Mouse (Mus musculus) heart, embryonic 16.5 days (tissue): ENCODE measurements around the gene Spin1. TPM values are rescaled to one million over a fixed set of nuclear protein-coding genes. Genes with fewer than 3 reads are reported as not detected.

Experiments used
- ATAC-seq: fragments of 200-750 bp; cut with Nextera tagmentation; replicated peaks from 2 replicates; pipeline ENCODE4 v1.8.0; 2017; ENCODE audit warnings: moderate number of reproducible peaks; ENCODE audit not compliant: insufficient read depth, low FRiP score; ENCODE audit errors: extremely low read depth
- H3K27ac ChIP-seq: fragments of 300-500 bp; sonication (generic); 2 replicates; pipeline ENCODE4 v1.5.1; 2014; ENCODE audit warnings: mild to moderate bottlenecking, low read length, control low read depth, moderate library complexity
- H3K27me3 ChIP-seq: fragments of 300-500 bp; sonication (generic); 2 replicates; pipeline ENCODE4 v1.6.1; 2014; ENCODE audit warnings: low read length, mixed read lengths; ENCODE audit not compliant: control insufficient read depth, insufficient read depth
- H3K36me3 ChIP-seq: fragments of 300-500 bp; sonication (generic); 2 replicates; pipeline ENCODE4 v1.6.1; 2014; ENCODE audit not compliant: control insufficient read depth, insufficient read depth
- H3K4me1 ChIP-seq: fragments of 300-500 bp; sonication (generic); 2 replicates; pipeline ENCODE4 v1.6.1; 2014; ENCODE audit warnings: low read length, mixed read lengths; ENCODE audit not compliant: control insufficient read depth, insufficient read depth
- H3K4me2 ChIP-seq: fragments of 300-500 bp; sonication (generic); 2 replicates; pipeline ENCODE4 v1.6.1; 2014; ENCODE audit warnings: low read depth, mild to moderate bottlenecking, control low read depth, low read length
- H3K4me3 ChIP-seq: fragments of 300-500 bp; sonication (generic); 2 replicates; pipeline ENCODE4 v1.5.1; 2014; ENCODE audit warnings: mild to moderate bottlenecking, control low read depth, low read length
- H3K9ac ChIP-seq: fragments of 300-500 bp; sonication (generic); 2 replicates; pipeline ENCODE4 v1.6.1; 2014; ENCODE audit warnings: low read length, control low read depth
- H3K9me3 ChIP-seq: fragments of 300-500 bp; sonication (generic); replicated peaks from 2 replicates; pipeline ENCODE4 v1.6.1; 2016; ENCODE audit warnings: low read length; ENCODE audit not compliant: control insufficient read depth
- WGBS: fragments of 180-500 bp; shearing (Covaris S2); extraction: QIAGEN DNeasy Blood & Tissue Kit; methylation state at CpG from one replicate; pipeline ENCODE4 v1.1.7; 2014; 5-methylcytosine and 5-hydroxymethylcytosine counted together
- polyA plus RNA-seq: library from polyadenylated mRNA; unstranded; fragments of >200 nt; fragmentation: Nextera tagmentation; extraction: Ambion mirVana; gene quantifications from 2 replicates; pipeline ENCODE4 v1.2.1, GENCODE M21; 2015

Spin1 gene
- polyA plus RNA-seq, 1 experiment from 2014 or later, result 50.1 TPM

GRCm38 (mm10) chr13:51191416-51192140 lies 90.9 kb downstream of the Spin1 start:
- no peak overlapping the region for H3K9ac ChIP-seq
- 66% methylated on average over 6 of the region's 6 CpGs for WGBS
- no peaks in the 10 kb centered on the region for H3K9me3 ChIP-seq
- no peaks in the 10 kb centered on the region for H3K4me1 ChIP-seq
- no peak overlapping the region for H3K27ac ChIP-seq
- no peak for ATAC-seq
- no peaks in the 10 kb centered on the region for H3K36me3 ChIP-seq
- no peak overlapping the region for H3K4me2 ChIP-seq
- H3K27me3 ChIP-seq, result no peaks in the 10 kb centered on the region
- H3K4me3 ChIP-seq, result no peak overlapping the region

- Histone ChIP-seq H3K27me3 (no peaks in the 10 kb centered on the region), H3K4me2 (no peak overlapping the region), H3K27ac (no peak overlapping the region), H3K4me1 (0 out of 2 replicates have a peak, but pooled peaks cover 4% of the 10 kb centered on the region), H3K9ac (no peak overlapping the region), H3K36me3 (no peaks in the 10 kb centered on the region), H3K9me3 (no peaks in the 10 kb centered on the region), H3K4me3 (no peak overlapping the region)
- 83% methylated on average over 15 of the region's 15 CpGs for WGBS
- peak; percentile 32; the same call in 1 of the 2 replicates for ATAC-seq
Observed at GRCm38 (mm10) chr13:51193893-51194292, 93.2 kb downstream of the Spin1 start.

- Histone ChIP-seq H3K27me3 (no peaks in the 10 kb centered on the region), H3K27ac (no peak overlapping the region; the same call in 1 of the 2 replicates), H3K9ac (no peak overlapping the region)
Observed at GRCm38 (mm10) chr13:51197699-51198098, 97.0 kb downstream of the Spin1 start.

GRCm38 (mm10) chr13:51198186-51198585 lies 97.5 kb downstream of the Spin1 start:
- Histone ChIP-seq H3K27ac (no peak overlapping the region; the same call in 1 of the 2 replicates), H3K9me3 (no peaks in the 10 kb centered on the region), H3K4me2 (no peak overlapping the region), H3K4me3 (no peak overlapping the region), H3K36me3 (no peaks in the 10 kb centered on the region), H3K27me3 (no peaks in the 10 kb centered on the region), H3K4me1 (0 out of 2 replicates have a peak, but pooled peaks cover 4% of the 10 kb centered on the region), H3K9ac (no peak overlapping the region)
- ATAC-seq, result no peak
- 34% methylated on average over 5 of the region's 5 CpGs for WGBS

More at GRCm38 (mm10) chr13:51197699-51198098, 97.0 kb downstream of the Spin1 start:
- WGBS, result 78% methylated on average over 3 of the region's 3 CpGs
- ATAC-seq, result no peak
- Histone ChIP-seq H3K36me3 (no peaks in the 10 kb centered on the region), H3K4me1 (0 out of 2 replicates have a peak, but pooled peaks cover 4% of the 10 kb centered on the region), H3K4me3 (no peak overlapping the region), H3K9me3 (no peaks in the 10 kb centered on the region), H3K4me2 (no peak overlapping the region)

Other genes starting within 250 kb of the Spin1 start
- 1.2 and 1.7 TPM in 2 replicates for gene Nxnl2, start 70.1 kb downstream of the Spin1 start, polyA plus RNA-seq